Mouse (Mus musculus): ENCODE results near the gene Bod1l. TPM values are rescaled to one million over a fixed set of nuclear protein-coding genes. Genes with fewer than 3 reads are reported as not detected.
A peak's percentile ranks its signal among the peaks of the same experiment; 100 is the strongest.

Bod1l gene
- polyA plus RNA-seq, 1 experiment: 4.7 TPM

DNA sequence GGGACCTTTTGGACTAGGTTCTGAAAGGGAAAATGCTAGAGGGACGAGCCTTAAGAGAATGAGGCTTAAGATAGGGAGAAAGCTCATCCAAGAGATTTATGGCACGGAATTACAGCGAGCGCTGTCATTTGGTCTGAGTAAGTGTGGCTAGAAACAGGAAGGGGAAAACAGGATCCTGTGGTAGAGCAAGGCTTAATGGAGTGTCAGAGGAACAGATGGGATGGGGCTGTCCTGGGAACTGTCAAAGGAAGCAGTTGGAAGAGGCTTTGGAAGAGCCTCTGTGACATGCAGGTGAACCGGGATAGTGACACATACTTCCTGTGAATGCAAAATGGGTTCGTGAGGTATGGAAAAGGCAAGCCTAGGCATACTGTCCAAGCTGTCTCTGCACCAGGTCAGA is 68.4 kb downstream of the Bod1l start:
- Histone ChIP-seq H3K27me3 (ENCODE audit: control insufficient read depth, insufficient read depth, low read length) (no peaks in the 10 kb centered on the region), H3K4me1 (ENCODE audit: control insufficient read depth, insufficient read depth, low read length) (no peaks in the 10 kb centered on the region), H3K36me3 (ENCODE audit: control insufficient read depth, insufficient read depth, low read length) (no peaks in the 10 kb centered on the region), H3K27ac (ENCODE audit: control insufficient read depth, insufficient read depth, low read depth, low read length) (no peak overlapping the region), H3K4me3 (ENCODE audit: control insufficient read depth, low read depth, low read length) (no peak overlapping the region)
- no peak for TF ChIP-seq POLR2A (IDR thresholded peaks at IDR 0.05; ENCODE audit: control insufficient read depth, low read depth, low read length)
- no peak for TF ChIP-seq CTCF (IDR thresholded peaks at IDR 0.05; ENCODE audit: control insufficient read depth, insufficient read depth, insufficient replicate concordance, low read depth, low read length)

DNA sequence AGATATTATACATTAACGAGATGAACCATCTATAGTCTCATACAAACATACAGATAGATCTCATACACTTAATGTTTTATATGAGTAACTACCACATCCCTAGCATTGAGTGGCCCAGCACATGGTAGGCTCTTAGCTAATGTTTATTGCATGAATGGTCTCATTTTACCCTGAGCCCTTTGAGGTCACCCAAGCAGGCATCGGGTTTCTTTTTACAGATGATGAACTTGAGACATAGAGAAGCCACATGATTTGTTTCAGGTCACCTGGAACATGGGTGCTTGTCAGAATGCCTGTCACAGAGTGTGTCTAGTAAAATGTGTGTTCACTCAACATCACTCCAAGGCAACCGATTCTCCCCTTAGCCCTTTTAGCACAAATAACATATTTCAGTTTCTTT is 68.8 kb downstream of the Bod1l start:
- Histone ChIP-seq H3K27me3 (ENCODE audit: control insufficient read depth, insufficient read depth, low read length) (no peaks in the 10 kb centered on the region), H3K27ac (ENCODE audit: control insufficient read depth, insufficient read depth, low read depth, low read length) (no peak overlapping the region), H3K36me3 (ENCODE audit: control insufficient read depth, insufficient read depth, low read length) (no peaks in the 10 kb centered on the region), H3K4me3 (ENCODE audit: control insufficient read depth, low read depth, low read length) (no peak overlapping the region), H3K4me1 (ENCODE audit: control insufficient read depth, insufficient read depth, low read length) (no peaks in the 10 kb centered on the region)
- TF ChIP-seq POLR2A (IDR thresholded peaks at IDR 0.05; ENCODE audit: control insufficient read depth, low read depth, low read length) (no peak), CTCF (IDR thresholded peaks at IDR 0.05; ENCODE audit: control insufficient read depth, insufficient read depth, insufficient replicate concordance, low read depth, low read length) (no peak)

DNA sequence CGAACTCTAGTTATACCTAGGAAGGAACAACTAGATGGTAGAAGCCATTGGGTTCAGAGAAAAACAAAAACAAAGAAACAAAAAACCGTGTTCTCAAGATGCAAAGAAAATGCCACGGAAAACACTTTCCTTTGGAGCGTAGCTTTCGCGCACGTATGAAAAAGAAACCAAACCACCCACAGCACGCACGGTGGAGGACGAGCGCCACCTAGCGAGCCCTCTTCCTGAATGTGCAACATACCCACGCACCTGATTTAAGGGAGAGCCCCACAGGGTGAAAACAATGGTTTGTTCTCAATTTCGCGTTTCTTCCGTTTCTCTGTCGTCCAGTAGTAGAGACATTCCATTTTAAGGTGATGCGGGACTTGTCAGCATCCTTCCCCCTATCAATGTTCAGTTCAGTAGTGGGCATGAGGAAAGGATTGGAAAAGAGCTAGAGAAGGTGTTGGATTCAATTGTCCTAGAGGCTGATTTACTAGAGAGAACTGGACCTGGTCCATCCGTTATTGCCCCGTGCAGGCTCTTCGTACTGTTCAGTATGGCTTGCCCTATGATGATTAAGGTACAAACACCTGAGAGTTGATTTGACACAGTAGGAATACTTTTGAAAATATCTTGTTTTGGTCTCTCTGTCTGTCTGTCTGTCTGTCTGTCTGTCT is 75.6 kb downstream of the Bod1l start:
- peaks cover 16% of the 10 kb centered on the region for H3K4me1 ChIP-seq (ENCODE audit: control insufficient read depth, insufficient read depth, low read length)
- peaks cover 2% of the 10 kb centered on the region; the same call in 1 of the 2 replicates for H3K27me3 ChIP-seq (ENCODE audit: control insufficient read depth, insufficient read depth, low read length)
- no peak overlapping the region for H3K4me3 ChIP-seq (ENCODE audit: control insufficient read depth, low read depth, low read length)
- no peaks in the 10 kb centered on the region for H3K36me3 ChIP-seq (ENCODE audit: control insufficient read depth, insufficient read depth, low read length)
- peak; percentile 86; the same call in 1 of the 2 replicates for TF ChIP-seq CTCF (IDR thresholded peaks at IDR 0.05; ENCODE audit: control insufficient read depth, insufficient read depth, insufficient replicate concordance, low read depth, low read length)
- TF ChIP-seq POLR2A (IDR thresholded peaks at IDR 0.05; ENCODE audit: control insufficient read depth, low read depth, low read length): no peak
- no peak overlapping the region for H3K27ac ChIP-seq (ENCODE audit: control insufficient read depth, insufficient read depth, low read depth, low read length)

DNA sequence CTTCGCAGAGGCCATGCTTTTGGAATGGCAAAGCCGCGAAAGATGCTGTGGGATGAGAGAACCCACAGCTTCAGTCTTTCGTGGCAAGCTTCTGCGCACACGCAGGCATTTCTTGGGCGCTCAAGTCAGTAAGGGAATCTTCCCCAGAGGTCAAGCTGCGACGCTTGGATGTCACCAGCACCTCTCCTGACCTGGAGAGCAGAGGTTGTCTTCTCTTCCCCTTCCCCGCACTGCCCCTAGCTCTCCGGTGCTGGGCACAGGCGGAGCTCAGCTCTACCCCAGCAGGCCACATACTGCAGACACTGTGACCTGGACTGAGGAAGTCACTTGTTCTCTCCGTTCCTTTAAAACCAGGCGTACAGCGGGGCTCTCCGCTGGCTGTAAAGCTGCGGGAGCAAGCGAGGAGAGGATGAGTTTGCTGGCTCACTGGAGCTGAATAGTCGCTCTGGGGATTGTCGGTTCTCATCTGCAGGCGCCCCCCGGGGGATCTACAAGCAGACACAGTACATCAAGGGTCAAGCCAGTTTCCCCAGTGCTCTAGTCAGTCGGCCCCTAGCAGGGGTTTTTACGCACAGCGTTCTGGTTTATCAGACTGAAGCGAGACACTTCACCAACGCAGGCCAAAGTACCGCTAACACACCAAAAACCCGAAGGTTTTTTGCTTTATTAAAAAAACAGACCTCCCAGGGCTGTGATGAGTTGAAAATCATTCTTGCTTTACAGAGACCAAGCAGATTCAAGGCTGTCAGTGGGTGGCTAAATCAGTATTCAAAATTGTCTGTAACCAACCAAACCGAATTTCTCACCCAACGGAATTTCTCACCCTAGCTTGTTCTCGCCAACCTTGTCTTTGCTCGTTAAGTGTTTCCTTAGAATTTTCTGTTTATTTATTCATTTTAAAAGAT is 76.6 kb downstream of the Bod1l start:
- H3K27ac ChIP-seq (ENCODE audit: control insufficient read depth, insufficient read depth, low read depth, low read length): no peak overlapping the region

DNA sequence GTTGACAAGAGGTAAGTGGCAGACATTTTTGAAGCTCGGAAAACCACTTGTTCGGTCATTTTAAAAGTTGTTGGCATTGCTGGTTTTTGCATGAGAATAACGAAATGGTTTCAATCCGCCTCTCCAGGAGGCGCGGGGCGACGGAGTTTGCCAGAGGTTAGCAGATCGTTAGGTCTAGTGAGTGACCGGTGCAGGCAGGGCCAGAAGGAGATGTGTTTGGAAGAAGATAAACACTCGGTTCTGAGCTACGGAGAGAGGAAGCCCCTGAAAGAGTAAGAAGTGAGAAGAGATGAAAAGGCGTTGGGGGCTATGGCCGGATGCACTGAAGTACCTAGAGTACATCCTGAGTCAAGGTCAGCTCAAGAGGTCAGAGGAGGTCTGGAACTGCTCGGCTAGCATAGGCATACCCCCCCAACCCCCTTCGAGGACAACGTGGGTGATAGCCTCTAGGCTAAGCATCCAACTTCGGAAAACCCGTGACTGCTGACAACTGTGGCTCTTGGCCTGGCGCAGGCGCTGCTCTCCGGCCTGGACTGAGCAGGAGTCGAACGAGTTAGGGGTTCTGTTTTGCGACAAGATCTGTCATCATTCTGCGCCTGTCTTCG is 77.6 kb downstream of the Bod1l start:
- TF ChIP-seq CTCF (IDR thresholded peaks at IDR 0.05; ENCODE audit: control insufficient read depth, insufficient read depth, insufficient replicate concordance, low read depth, low read length): no peak
- no peak for TF ChIP-seq POLR2A (IDR thresholded peaks at IDR 0.05; ENCODE audit: control insufficient read depth, low read depth, low read length)
- H3K27me3 ChIP-seq (ENCODE audit: control insufficient read depth, insufficient read depth, low read length): peaks cover 2% of the 10 kb centered on the region; the same call in 1 of the 2 replicates

More for the DNA sequence above, 76.6 kb downstream of the Bod1l start:
- Histone ChIP-seq H3K27me3 (ENCODE audit: control insufficient read depth, insufficient read depth, low read length) (peaks cover 2% of the 10 kb centered on the region; the same call in 1 of the 2 replicates), H3K4me3 (ENCODE audit: control insufficient read depth, low read depth, low read length) (no peak overlapping the region), H3K4me1 (ENCODE audit: control insufficient read depth, insufficient read depth, low read length) (peaks cover 18% of the 10 kb centered on the region), H3K36me3 (ENCODE audit: control insufficient read depth, insufficient read depth, low read length) (no peaks in the 10 kb centered on the region)
- TF ChIP-seq CTCF (IDR thresholded peaks at IDR 0.05; ENCODE audit: control insufficient read depth, insufficient read depth, insufficient replicate concordance, low read depth, low read length) (no peak), POLR2A (IDR thresholded peaks at IDR 0.05; ENCODE audit: control insufficient read depth, low read depth, low read length) (no peak)

DNA sequence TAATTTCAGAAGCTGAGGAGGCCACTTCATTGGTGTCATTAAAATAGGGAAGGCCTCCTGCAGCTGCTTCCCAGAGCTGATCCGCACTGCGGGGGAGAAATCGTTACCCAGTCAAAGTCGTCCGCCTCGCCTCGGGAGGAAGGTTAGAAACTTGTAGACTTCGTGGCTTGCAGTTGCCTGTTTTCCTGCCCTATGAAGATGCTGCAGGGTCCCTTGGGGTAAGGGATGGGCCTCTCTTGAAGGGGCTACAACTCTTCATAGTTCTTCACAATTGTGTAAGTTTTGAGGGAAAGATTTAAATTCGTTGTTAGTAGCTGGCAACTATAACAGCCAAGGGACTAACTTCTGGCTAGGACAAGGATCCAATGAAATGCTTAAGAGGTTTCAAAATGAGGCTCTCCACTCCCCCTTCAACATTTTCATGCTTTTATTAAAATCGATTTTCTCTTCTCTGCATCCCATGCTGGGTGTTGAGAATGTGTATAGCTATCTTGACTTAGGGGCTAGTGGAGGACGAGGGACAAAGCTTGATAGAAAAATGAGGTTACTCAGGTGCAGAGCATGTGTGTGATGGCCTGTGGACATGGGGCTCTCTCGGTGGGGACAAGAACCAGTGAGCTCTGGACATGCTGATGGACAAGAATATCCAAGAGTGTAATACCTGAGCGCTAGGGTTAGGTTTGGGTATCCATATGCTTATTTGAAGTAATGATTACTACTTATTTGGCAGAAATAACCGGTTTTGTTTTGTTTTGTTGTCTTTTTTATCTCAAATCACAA is 78.3 kb downstream of the Bod1l start:
- Histone ChIP-seq H3K27me3 (ENCODE audit: control insufficient read depth, insufficient read depth, low read length) (peaks cover 2% of the 10 kb centered on the region; the same call in 1 of the 2 replicates), H3K27ac (ENCODE audit: control insufficient read depth, insufficient read depth, low read depth, low read length) (no peak overlapping the region)
- TF ChIP-seq CTCF (IDR thresholded peaks at IDR 0.05; ENCODE audit: control insufficient read depth, insufficient read depth, insufficient replicate concordance, low read depth, low read length): no peak
- no peak for TF ChIP-seq POLR2A (IDR thresholded peaks at IDR 0.05; ENCODE audit: control insufficient read depth, low read depth, low read length)

More for the DNA sequence above, 77.6 kb downstream of the Bod1l start:
- H3K4me1 ChIP-seq (ENCODE audit: control insufficient read depth, insufficient read depth, low read length): peaks cover 20% of the 10 kb centered on the region
- H3K36me3 ChIP-seq (ENCODE audit: control insufficient read depth, insufficient read depth, low read length): no peaks in the 10 kb centered on the region
- H3K4me3 ChIP-seq (ENCODE audit: control insufficient read depth, low read depth, low read length): no peak overlapping the region
- no peak overlapping the region for H3K27ac ChIP-seq (ENCODE audit: control insufficient read depth, insufficient read depth, low read depth, low read length)

More for the DNA sequence above, 78.3 kb downstream of the Bod1l start:
- no peak overlapping the region for H3K4me3 ChIP-seq (ENCODE audit: control insufficient read depth, low read depth, low read length)
- H3K36me3 ChIP-seq (ENCODE audit: control insufficient read depth, insufficient read depth, low read length): no peaks in the 10 kb centered on the region
- peaks cover 22% of the 10 kb centered on the region for H3K4me1 ChIP-seq (ENCODE audit: control insufficient read depth, insufficient read depth, low read length)
